Mouse (Mus musculus): ENCODE data around the gene Cdk5rap3. TPM values are rescaled to one million over a fixed set of nuclear protein-coding genes. Genes with fewer than 3 reads are reported as not detected.

Gene Cdk5rap3
- total and polyA plus RNA-seq, 3 experiments = 45.2 to 55.4 TPM; not detected in 1

- Histone ChIP-seq H3K9me3 (replicated peaks; ENCODE audit: insufficient read depth, low read length) (no peaks in the 10 kb centered on the region), H3K4me3 (ENCODE audit: control insufficient read depth in 1 of 2, insufficient read depth in 1 of 2, low read depth in 2 of 2, low read length in 2 of 2) (no peak overlapping the region), H3K27me3 (ENCODE audit: control insufficient read depth in 1 of 2, insufficient read depth in 2 of 2, low read length in 2 of 2) (no peaks in the 10 kb centered on the region; a peak in 1 of 4 replicates), H3K9ac (ENCODE audit: control insufficient read depth, low read depth, low read length, poor library complexity, severe bottlenecking) (no peak overlapping the region), H3K79me2 (ENCODE audit: control insufficient read depth, insufficient read depth, low read length, poor library complexity) (no peaks in the 10 kb centered on the region), H3K36me3 (ENCODE audit: control insufficient read depth in 1 of 2, insufficient read depth in 2 of 2, low read length in 2 of 2) (no peaks in the 10 kb centered on the region), H3K27ac (ENCODE audit: control insufficient read depth, low read depth, low read length) (no peak overlapping the region), H3K4me1 (ENCODE audit: control insufficient read depth in 1 of 2, insufficient read depth in 2 of 2, low read length in 2 of 2) (peaks cover 0 to 10% of the 10 kb centered on the region in 2 experiments; a peak in 1 of 4 replicates)
- peak; percentile 89 for DNase-seq (ENCODE audit: low read depth, low spot score)
- no peak for TF ChIP-seq E2F4 (IDR thresholded peaks at IDR 0.05; ENCODE audit: borderline replicate concordance, low read depth, low read length)
- TF ChIP-seq ZC3H11A (IDR thresholded peaks at IDR 0.05; ENCODE audit: low read depth, low read length) = peak; percentile 73
- TF ChIP-seq CTCF (IDR thresholded peaks at IDR 0.05 in 2 of 3, conservative IDR thresholded peaks at IDR 0.05 in 1 of 3; ENCODE audit: control insufficient read depth in 1 of 3, insufficient read depth in 1 of 3, low read depth in 2 of 3, low read length in 3 of 3, poor library complexity in 1 of 3, severe bottlenecking in 1 of 3) = peak; percentile 95 to 99 (median 98); a peak in 5 of 6 replicates
- TF ChIP-seq RAD21 (IDR thresholded peaks at IDR 0.05; ENCODE audit: low read depth, low read length) = peak; percentile 87
- TF ChIP-seq UBTF (IDR thresholded peaks at IDR 0.05; ENCODE audit: borderline replicate concordance, insufficient read depth, low read depth, low read length) = no peak
- TF ChIP-seq TBP (IDR thresholded peaks at IDR 0.05; ENCODE audit: low read depth, low read length) = 0 out of 2 replicates have a peak, but pooled peaks have one; percentile 36
- peak; percentile 87 for TF ChIP-seq SMC3 (IDR thresholded peaks at IDR 0.05; ENCODE audit: low read depth, low read length)
Measured at GRCm38 (mm10) chr11:96860564-96860963, 55.7 kb downstream of the Cdk5rap3 start.

- no peaks in the 10 kb centered on the region for H3K36me3 ChIP-seq (ENCODE audit: control insufficient read depth in 1 of 2, insufficient read depth in 2 of 2, low read length in 2 of 2)
- no peaks in the 10 kb centered on the region for H3K9me3 ChIP-seq (replicated peaks; ENCODE audit: insufficient read depth, low read length)
- peaks cover 3 to 4% of the 10 kb centered on the region in 2 experiments; a peak in 3 of 4 replicates for H3K27me3 ChIP-seq (ENCODE audit: control insufficient read depth in 1 of 2, insufficient read depth in 2 of 2, low read length in 2 of 2)
- H3K9ac ChIP-seq (ENCODE audit: control insufficient read depth, low read depth, low read length, poor library complexity, severe bottlenecking) = no peak overlapping the region
- no peak overlapping the region for H3K27ac ChIP-seq (ENCODE audit: control insufficient read depth, low read depth, low read length)
- H3K79me2 ChIP-seq (ENCODE audit: control insufficient read depth, insufficient read depth, low read length, poor library complexity) = no peaks in the 10 kb centered on the region
- peaks cover 0 to 10% of the 10 kb centered on the region in 2 experiments; a peak in 1 of 4 replicates for H3K4me1 ChIP-seq (ENCODE audit: control insufficient read depth in 1 of 2, insufficient read depth in 2 of 2, low read length in 2 of 2)
- no peak for DNase-seq (ENCODE audit: low read depth, low spot score)
- TF ChIP-seq KAT2A (conservative IDR thresholded peaks at IDR 0.05; ENCODE audit: low read depth, low read length) (no peak), TCF12 (IDR thresholded peaks at IDR 0.05; ENCODE audit: low read depth, low read length) (no peak), NRF1 (IDR thresholded peaks at IDR 0.05; ENCODE audit: insufficient read depth, low read depth, low read length, poor library complexity, severe bottlenecking) (no peak), ETS1 (IDR thresholded peaks at IDR 0.05; ENCODE audit: low read depth, low read length) (no peak), EP300 (IDR thresholded peaks at IDR 0.05; ENCODE audit: low read depth in 1 of 2, low read length in 2 of 2) (no peak), ZNF384 (IDR thresholded peaks at IDR 0.05; ENCODE audit: low read depth, low read length) (no peak), TAL1 (IDR thresholded peaks at IDR 0.05; ENCODE audit: low read length) (no peak), ZKSCAN1 (IDR thresholded peaks at IDR 0.05; ENCODE audit: low read depth, low read length) (no peak), RAD21 (IDR thresholded peaks at IDR 0.05; ENCODE audit: low read depth, low read length) (no peak), CTCF (IDR thresholded peaks at IDR 0.05 in 2 of 3, conservative IDR thresholded peaks at IDR 0.05 in 1 of 3; ENCODE audit: control insufficient read depth in 1 of 3, insufficient read depth in 1 of 3, low read depth in 2 of 3, low read length in 3 of 3, poor library complexity in 1 of 3, severe bottlenecking in 1 of 3) (no peak), MAFK (IDR thresholded peaks at IDR 0.05; ENCODE audit: borderline replicate concordance, low read depth, low read length) (no peak), CHD1 (IDR thresholded peaks at IDR 0.05; ENCODE audit: low read depth, low read length) (no peak), POLR2AphosphoS5 (IDR thresholded peaks at IDR 0.05; ENCODE audit: borderline replicate concordance, low read depth, low read length) (no peak)
- H3K4me3 ChIP-seq (ENCODE audit: control insufficient read depth in 1 of 2, insufficient read depth in 1 of 2, low read depth in 2 of 2, low read length in 2 of 2) = peak overlapping the region; percentile 30 to 31; a peak in 2 of 4 replicates
Measured at GRCm38 (mm10) chr11:96859635-96860034, 56.7 kb downstream of the Cdk5rap3 start.
